Mouse (Mus musculus): ENCODE results near the gene Cd40. TPM values are rescaled to one million over a fixed set of nuclear protein-coding genes. Genes with fewer than 3 reads are reported as not detected.
A peak's percentile ranks its signal among the peaks of the same experiment; 100 is the strongest.

Cd40 gene
- total RNA-seq, 2 experiments from 2014 or later, result 0.66 to 1.6 TPM

- DNase-seq (ENCODE audit: extremely low spot score in 1 of 2, low spot score in 1 of 2), result no peak
Observed at GRCm38 (mm10) chr2:165055905-165056304, 478 bp downstream of the Cd40 start.

- no peak for DNase-seq (ENCODE audit: extremely low spot score in 1 of 2, low spot score in 1 of 2)
Observed at GRCm38 (mm10) chr2:165056377-165057085, 1.1 kb downstream of the Cd40 start.

- DNase-seq (ENCODE audit: extremely low spot score in 1 of 2, low spot score in 1 of 2), result no peak
Observed at GRCm38 (mm10) chr2:165059961-165060360, 4.5 kb downstream of the Cd40 start.

GRCm38 (mm10) chr2:165061638-165062433 lies 6.4 kb downstream of the Cd40 start:
- no peak for DNase-seq (ENCODE audit: extremely low spot score in 1 of 2, low spot score in 1 of 2)

GRCm38 (mm10) chr2:165064489-165064888 lies 9.1 kb downstream of the Cd40 start:
- DNase-seq (ENCODE audit: extremely low spot score in 1 of 2, low spot score in 1 of 2), result no peak

- no peak for DNase-seq (ENCODE audit: extremely low spot score in 1 of 2, low spot score in 1 of 2)
Observed at GRCm38 (mm10) chr2:165068806-165069205, 13.4 kb downstream of the Cd40 start.

- DNase-seq (ENCODE audit: extremely low spot score in 1 of 2, low spot score in 1 of 2), result peak in 1 of 2 experiments; percentile 74
Observed at GRCm38 (mm10) chr2:165070096-165070816, 14.8 kb downstream of the Cd40 start.

- no peak for DNase-seq (ENCODE audit: extremely low spot score in 1 of 2, low spot score in 1 of 2)
Observed at GRCm38 (mm10) chr2:165073381-165073781, 18.0 kb downstream of the Cd40 start.

- DNase-seq (ENCODE audit: extremely low spot score in 1 of 2, low spot score in 1 of 2), result no peak
Observed at GRCm38 (mm10) chr2:165074081-165074884, 18.9 kb downstream of the Cd40 start.

- peak; percentile 87 to 93 for DNase-seq (ENCODE audit: extremely low spot score in 1 of 2, low spot score in 1 of 2)
Observed at GRCm38 (mm10) chr2:165074937-165075336, 19.5 kb downstream of the Cd40 start.

- DNase-seq (ENCODE audit: extremely low spot score in 1 of 2, low spot score in 1 of 2), result no peak
Observed at GRCm38 (mm10) chr2:165077055-165077454, 21.6 kb downstream of the Cd40 start.

- no peak for DNase-seq (ENCODE audit: extremely low spot score in 1 of 2, low spot score in 1 of 2)
Observed at GRCm38 (mm10) chr2:165078045-165078444, 22.6 kb downstream of the Cd40 start.

GRCm38 (mm10) chr2:165078605-165079004 lies 23.2 kb downstream of the Cd40 start:
- no peak for DNase-seq (ENCODE audit: extremely low spot score in 1 of 2, low spot score in 1 of 2)

GRCm38 (mm10) chr2:165080657-165081056 lies 25.2 kb downstream of the Cd40 start:
- no peak for DNase-seq (ENCODE audit: extremely low spot score in 1 of 2, low spot score in 1 of 2)

GRCm38 (mm10) chr2:165081257-165081656 lies 25.8 kb downstream of the Cd40 start:
- no peak for DNase-seq (ENCODE audit: extremely low spot score in 1 of 2, low spot score in 1 of 2)

- no peak for DNase-seq (ENCODE audit: extremely low spot score in 1 of 2, low spot score in 1 of 2)
Observed at GRCm38 (mm10) chr2:165086634-165087033, 31.2 kb downstream of the Cd40 start.

- no peak for DNase-seq (ENCODE audit: extremely low spot score in 1 of 2, low spot score in 1 of 2)
Observed at GRCm38 (mm10) chr2:165089470-165089869, 34.0 kb downstream of the Cd40 start.

- DNase-seq (ENCODE audit: extremely low spot score in 1 of 2, low spot score in 1 of 2), result no peak
Observed at GRCm38 (mm10) chr2:165090650-165091049, 35.2 kb downstream of the Cd40 start, which contains the start of gene 1700025C18Rik. Gene 1700025C18Rik, minus strand, starts transcription at chr2:165090750.

- DNase-seq (ENCODE audit: extremely low spot score in 1 of 2, low spot score in 1 of 2), result no peak
Observed at GRCm38 (mm10) chr2:165091433-165091965, 36.1 kb downstream of the Cd40 start.

- no peak for DNase-seq (ENCODE audit: extremely low spot score in 1 of 2, low spot score in 1 of 2)
Observed at GRCm38 (mm10) chr2:165092393-165092792, 37.0 kb downstream of the Cd40 start.
